Comparison of ENCODE assay signal across 8 mouse cellular contexts in the genomic region with DNA sequence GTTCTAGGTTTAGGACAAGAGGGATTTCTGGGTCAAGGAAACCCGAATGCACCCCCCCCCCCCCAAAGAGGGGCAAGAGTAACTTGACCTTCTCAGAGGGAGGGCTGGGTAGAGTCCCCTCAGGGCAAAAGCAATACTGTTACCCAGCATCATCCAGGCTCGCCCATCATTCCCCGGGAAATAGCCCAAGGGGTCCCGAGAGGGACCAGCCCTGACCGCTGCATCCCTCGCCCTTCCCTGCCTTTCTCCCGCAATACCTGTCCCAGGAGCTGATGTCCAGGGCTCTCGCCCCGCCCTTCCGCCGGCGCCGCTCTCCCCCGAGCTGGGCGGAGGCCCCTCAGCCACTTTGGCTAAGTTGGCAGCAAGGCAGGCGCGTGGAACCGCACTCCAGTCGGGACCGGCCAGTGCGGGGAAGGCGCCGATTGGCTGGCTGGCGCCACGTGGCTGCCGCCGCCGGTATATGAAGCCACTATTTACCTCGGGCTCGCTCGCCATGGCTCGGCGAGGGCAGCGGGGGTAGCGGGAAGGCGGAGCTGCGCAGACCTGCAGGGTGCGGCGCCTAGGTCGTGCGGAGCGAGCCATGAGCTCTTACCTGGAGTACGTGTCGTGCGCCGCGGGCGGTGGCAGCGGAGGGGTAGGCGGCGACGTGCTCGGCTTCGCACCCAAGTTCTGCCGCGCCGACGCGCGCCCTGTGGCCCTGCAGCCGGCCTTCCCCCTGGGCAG. TPM values are rescaled to one million over a fixed set of nuclear protein-coding genes. Genes with fewer than 3 reads are reported as not detected.
DNase-seq lines count a peak whose midpoint lies in the region; ATAC-seq and TF ChIP-seq lines count a peak whose summit lies in the region.

Gene Hoxd1 (plus strand): TSS at position 459 of the 723 bp plus-strand sequence.

- under 1% methylated on average over 43 of the region's 61 CpGs for WGBS in lung, postnatal 0 days
- WGBS in neural tube, embryonic 13.5 days, result under 1% methylated on average over 52 of the region's 61 CpGs

- peaks cover 9% of the 10 kb centered on the region; the same call in 1 of the 2 replicates for H3K4me1 ChIP-seq in lung, postnatal 0 days (ENCODE audit: insufficient read depth, low read depth, low read length)
- peaks cover 26% of the 10 kb centered on the region for H3K4me1 ChIP-seq in neural tube, embryonic 13.5 days (replicated peaks)

- H3K27ac ChIP-seq in lung, postnatal 0 days (ENCODE audit: low read length), result no peak within 1 kb of the TSS
- H3K27ac ChIP-seq in neural tube, embryonic 13.5 days (replicated peaks), result no peak within 1 kb of the TSS

- H3K27me3 ChIP-seq in lung, postnatal 0 days (replicated peaks; ENCODE audit: insufficient read depth, low read length), result peaks cover 61% of the 10 kb centered on the region
- peaks cover 53% of the 10 kb centered on the region for H3K27me3 ChIP-seq in neural tube, embryonic 13.5 days

- intact Hi-C loops in heart, postnatal 10 days (cut with DNase I), result no loop called here

- H3K4me2 ChIP-seq in lung, postnatal 0 days (replicated peaks; ENCODE audit: low read depth, low read length), result peak within 1 kb of the TSS; percentile 65
- peak within 1 kb of the TSS; percentile 97 for H3K4me2 ChIP-seq in neural tube, embryonic 13.5 days

- no peak for TF ChIP-seq CTCF in lung, postnatal 0 days (IDR thresholded peaks at IDR 0.05)

- H3K9ac ChIP-seq in lung, postnatal 0 days (replicated peaks; ENCODE audit: low read depth), result no peak within 1 kb of the TSS
- H3K9ac ChIP-seq in neural tube, embryonic 13.5 days, result peak within 1 kb of the TSS; percentile 70

- DNase-seq in lung, postnatal 0 days (ENCODE audit: low spot score), result no peak
- no peak for DNase-seq in lung, postnatal 25 days (ENCODE audit: low spot score)
- DNase-seq in embryo, embryonic 10 days (ENCODE audit: low spot score), result peak; percentile 84
- peak; percentile 28 to 35 for DNase-seq in heart, postnatal 10 days
- DNase-seq in kidney, postnatal 4 days, result peak; percentile 73 to 82
- no peak for DNase-seq in cerebellum, adult 8-10 months
- DNase-seq in frontal cortex, postnatal 36 days (ENCODE audit: low spot score in 2 of 2), result no peak

- H3K4me3 ChIP-seq in lung, postnatal 0 days (ENCODE audit: low read depth, low read length), result peak within 1 kb of the TSS; percentile 30
- H3K4me3 ChIP-seq in neural tube, embryonic 13.5 days, result peak within 1 kb of the TSS; percentile 61

- no peaks in the 10 kb centered on the region for H3K36me3 ChIP-seq in lung, postnatal 0 days (ENCODE audit: insufficient read depth, low read length)
- H3K36me3 ChIP-seq in neural tube, embryonic 13.5 days, result no peaks in the 10 kb centered on the region

- ATAC-seq in lung, postnatal 0 days, result peak; percentile 67
- ATAC-seq in neural tube, embryonic 13.5 days (ENCODE audit: low read depth), result peak; percentile 86

- no peaks in the 10 kb centered on the region for H3K9me3 ChIP-seq in lung, postnatal 0 days (ENCODE audit: low read length)
- H3K9me3 ChIP-seq in neural tube, embryonic 13.5 days, result no peaks in the 10 kb centered on the region

- no peak for TF ChIP-seq EP300 in lung, postnatal 0 days (IDR thresholded peaks at IDR 0.05)

RNA-seq across cellular contexts. Expression of gene Hoxd1, which starts in this region (rescaled TPM):
- polyA plus RNA-seq in lung, postnatal 0 days (2015; fragmentation: Nextera tagmentation; extraction: Ambion mirVana), result not detected in 2 replicates
- total RNA-seq in heart, postnatal 10 days (2021), result not detected
- polyA plus RNA-seq in neural tube, embryonic 13.5 days (2015; fragmentation: Nextera tagmentation; extraction: Ambion mirVana), result 6.4 and 9.0 TPM in 2 replicates

Comparison
In these comparisons a context has a peak if more than half of its experiments do, and no peak if none do; other contexts are left out.
1. Peak in ATAC-seq, H3K4me3 ChIP-seq and H3K4me2 ChIP-seq in lung, postnatal 0 days; RNA of the gene not detected or under 1 TPM.
2. Peak in DNase-seq in heart, postnatal 10 days; RNA of the gene not detected or under 1 TPM.
3. DNase-seq: peak in embryo, embryonic 10 days (single experiment) and kidney, postnatal 4 days (2 of 2); none in lung, postnatal 0 days (single experiment), lung, postnatal 25 days (single experiment), cerebellum, adult 8-10 months (single experiment) and frontal cortex, postnatal 36 days (0 of 2).